Mouse (Mus musculus): ENCODE results near the gene Gpr182.

DNA sequence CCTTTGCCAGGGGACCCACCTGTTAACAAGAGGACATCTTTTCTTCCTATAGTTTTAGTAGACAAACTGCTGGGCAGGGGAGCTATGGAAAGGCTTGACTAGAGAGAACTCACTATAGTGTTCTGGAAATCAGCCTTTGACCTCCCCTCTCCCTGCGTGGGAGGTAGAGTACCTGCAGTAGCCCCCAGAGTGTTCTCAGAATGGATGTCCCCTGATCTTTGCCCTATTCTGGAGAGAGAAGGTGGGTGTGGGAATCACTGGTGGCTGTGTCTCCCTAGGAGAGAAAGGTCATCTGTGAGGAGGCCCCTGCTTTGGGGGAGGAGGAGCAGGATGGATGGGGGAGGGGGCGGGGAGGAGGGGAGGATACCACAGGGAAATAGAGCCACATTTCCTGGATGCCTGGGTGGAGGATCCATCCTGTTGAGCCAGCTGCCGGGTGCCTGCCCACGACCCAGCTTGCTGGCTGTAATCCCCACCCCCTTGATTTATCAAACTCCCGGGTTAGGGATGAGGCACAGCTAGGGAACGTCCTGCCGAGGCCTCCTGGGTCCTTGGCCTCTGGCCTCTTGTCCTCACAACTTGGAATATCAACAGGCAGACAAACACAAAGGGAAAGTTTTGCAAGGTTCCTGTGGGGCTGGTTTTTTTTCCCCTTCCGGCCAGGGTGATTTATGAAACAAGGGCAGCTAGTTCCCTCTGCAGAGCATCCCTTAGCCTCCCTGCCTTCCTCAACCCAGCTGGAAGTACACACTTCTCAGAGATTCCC lies 2.5 kb downstream of the Gpr182 start:
- TF ChIP-seq GATA1 (IDR thresholded peaks at IDR 0.05; ENCODE audit: borderline replicate concordance, low read length) (no peak), FLI1 (IDR thresholded peaks at IDR 0.05; ENCODE audit: low read length) (no peak)
